Mouse (Mus musculus): ENCODE measurements around the gene Rab11fip4. TPM values are rescaled to one million over a fixed set of nuclear protein-coding genes. Genes with fewer than 3 reads are reported as not detected.
A peak's percentile ranks its signal among the peaks of the same experiment; 100 is the strongest.

The Rab11fip4 gene
- total and polyA plus RNA-seq, 2 experiments from 2014 or later, result not detected

DNA sequence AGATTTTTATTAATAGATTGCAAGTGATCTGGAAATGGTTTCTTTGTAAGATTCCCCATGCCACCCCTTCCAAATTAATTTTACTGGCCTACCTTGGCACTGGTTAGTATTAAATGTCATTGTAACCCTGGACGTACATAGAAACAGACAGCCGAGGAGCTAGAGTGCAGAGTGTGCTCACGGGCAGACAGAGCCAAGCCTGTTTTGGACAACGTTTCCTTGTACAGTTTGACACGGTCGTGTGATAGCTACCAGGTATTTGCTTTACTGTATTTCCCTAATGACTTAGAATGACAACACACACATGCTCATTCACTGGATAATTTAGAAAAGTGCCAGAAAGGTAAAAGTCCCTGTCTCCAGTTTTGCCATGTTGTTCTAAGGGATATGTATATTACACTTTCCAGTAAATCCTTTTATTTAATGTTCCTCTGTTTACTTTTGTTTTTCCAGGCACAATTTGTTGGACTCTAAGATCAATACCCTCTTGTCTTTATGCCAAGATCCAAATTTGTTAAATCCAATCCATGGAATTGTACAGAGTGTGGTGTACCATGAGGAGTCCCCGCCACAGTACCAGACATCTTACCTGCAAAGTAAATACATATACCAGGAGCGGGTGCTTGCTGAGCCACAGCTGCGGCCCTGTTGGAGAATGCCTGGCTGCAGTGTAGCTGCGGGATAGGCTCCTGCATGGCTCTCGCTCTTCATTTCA lies 22.7 kb upstream of the Rab11fip4 start:
- Histone ChIP-seq H3K4me1 (ENCODE audit: control insufficient read depth, insufficient read depth) (no peaks in the 10 kb centered on the region), H3K27ac (ENCODE audit: low read depth) (no peak overlapping the region), H3K4me2 (ENCODE audit: low read depth, low read length) (no peak overlapping the region), H3K9ac (replicated peaks; ENCODE audit: low read depth, low read length) (no peak overlapping the region), H3K4me3 (ENCODE audit: low read depth, low read length) (no peak overlapping the region), H3K36me3 (replicated peaks; ENCODE audit: control insufficient read depth, insufficient read depth, low read length) (peaks cover 65% of the 10 kb centered on the region), H3K9me3 (replicated peaks; ENCODE audit: control insufficient read depth, low read length) (no peaks in the 10 kb centered on the region), H3K27me3 (ENCODE audit: control insufficient read depth, insufficient read depth, low read length) (no peaks in the 10 kb centered on the region)
- DNase-seq (ENCODE audit: low spot score) (no peak), ATAC-seq (ENCODE audit: insufficient read depth, low read depth) (no peak)
- WGBS, result 79% methylated on average over 11 of the region's 11 CpGs
- no peak for TF ChIP-seq CTCF (IDR thresholded peaks at IDR 0.05; ENCODE audit: low read depth)
- no peak for TF ChIP-seq EP300 (IDR thresholded peaks at IDR 0.05; ENCODE audit: low read depth)

- 84% methylated on average over 2 of the region's 2 CpGs for WGBS
- Histone ChIP-seq H3K36me3 (replicated peaks; ENCODE audit: control insufficient read depth, insufficient read depth, low read length) (peaks cover 62% of the 10 kb centered on the region), H3K4me2 (ENCODE audit: low read depth, low read length) (no peak overlapping the region), H3K4me3 (ENCODE audit: low read depth, low read length) (no peak overlapping the region), H3K9me3 (replicated peaks; ENCODE audit: control insufficient read depth, low read length) (no peaks in the 10 kb centered on the region), H3K9ac (replicated peaks; ENCODE audit: low read depth, low read length) (no peak overlapping the region), H3K4me1 (ENCODE audit: control insufficient read depth, insufficient read depth) (no peaks in the 10 kb centered on the region), H3K27ac (ENCODE audit: low read depth) (no peak overlapping the region), H3K27me3 (ENCODE audit: control insufficient read depth, insufficient read depth, low read length) (no peaks in the 10 kb centered on the region)
- TF ChIP-seq CTCF (IDR thresholded peaks at IDR 0.05; ENCODE audit: low read depth), result no peak
- TF ChIP-seq EP300 (IDR thresholded peaks at IDR 0.05; ENCODE audit: low read depth), result no peak
- DNase-seq (ENCODE audit: low spot score) (no peak), ATAC-seq (ENCODE audit: insufficient read depth, low read depth) (no peak)
Measured at GRCm38 (mm10) chr11:79570319-79570718, 20.7 kb upstream of the Rab11fip4 start.

DNA sequence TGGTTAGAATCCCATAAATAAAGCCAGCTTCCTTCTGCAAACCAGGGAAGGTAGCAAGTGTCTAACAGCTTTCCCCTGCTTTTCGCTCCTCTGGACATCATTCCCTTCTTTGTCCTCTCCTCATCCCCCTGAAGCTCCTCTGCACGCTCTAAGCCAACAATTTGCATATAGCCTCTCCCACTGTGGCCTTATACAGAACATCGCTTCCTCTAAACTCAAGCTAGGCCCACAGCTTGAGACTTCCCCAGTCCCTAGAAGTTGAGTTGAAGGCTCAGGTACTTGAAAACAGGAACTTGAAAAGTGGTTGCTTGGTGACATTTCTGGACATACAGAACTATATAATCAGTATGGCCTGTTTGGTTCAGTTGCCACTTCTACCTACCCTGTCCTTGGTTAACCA lies 17.2 kb upstream of the Rab11fip4 start:
- Histone ChIP-seq H3K9me3 (replicated peaks; ENCODE audit: control insufficient read depth, low read length) (no peaks in the 10 kb centered on the region), H3K4me1 (ENCODE audit: control insufficient read depth, insufficient read depth) (no peaks in the 10 kb centered on the region), H3K27me3 (ENCODE audit: control insufficient read depth, insufficient read depth, low read length) (no peaks in the 10 kb centered on the region), H3K36me3 (replicated peaks; ENCODE audit: control insufficient read depth, insufficient read depth, low read length) (peaks cover 44% of the 10 kb centered on the region), H3K4me2 (ENCODE audit: low read depth, low read length) (no peak overlapping the region), H3K9ac (replicated peaks; ENCODE audit: low read depth, low read length) (no peak overlapping the region), H3K4me3 (ENCODE audit: low read depth, low read length) (no peak overlapping the region), H3K27ac (ENCODE audit: low read depth) (no peak overlapping the region)
- WGBS, result 85% methylated on average over 3 of the region's 3 CpGs
- DNase-seq (ENCODE audit: low spot score), result no peak
- TF ChIP-seq EP300 (IDR thresholded peaks at IDR 0.05; ENCODE audit: low read depth) (no peak), CTCF (IDR thresholded peaks at IDR 0.05; ENCODE audit: low read depth) (no peak)
- no peak for ATAC-seq (ENCODE audit: insufficient read depth, low read depth)

DNA sequence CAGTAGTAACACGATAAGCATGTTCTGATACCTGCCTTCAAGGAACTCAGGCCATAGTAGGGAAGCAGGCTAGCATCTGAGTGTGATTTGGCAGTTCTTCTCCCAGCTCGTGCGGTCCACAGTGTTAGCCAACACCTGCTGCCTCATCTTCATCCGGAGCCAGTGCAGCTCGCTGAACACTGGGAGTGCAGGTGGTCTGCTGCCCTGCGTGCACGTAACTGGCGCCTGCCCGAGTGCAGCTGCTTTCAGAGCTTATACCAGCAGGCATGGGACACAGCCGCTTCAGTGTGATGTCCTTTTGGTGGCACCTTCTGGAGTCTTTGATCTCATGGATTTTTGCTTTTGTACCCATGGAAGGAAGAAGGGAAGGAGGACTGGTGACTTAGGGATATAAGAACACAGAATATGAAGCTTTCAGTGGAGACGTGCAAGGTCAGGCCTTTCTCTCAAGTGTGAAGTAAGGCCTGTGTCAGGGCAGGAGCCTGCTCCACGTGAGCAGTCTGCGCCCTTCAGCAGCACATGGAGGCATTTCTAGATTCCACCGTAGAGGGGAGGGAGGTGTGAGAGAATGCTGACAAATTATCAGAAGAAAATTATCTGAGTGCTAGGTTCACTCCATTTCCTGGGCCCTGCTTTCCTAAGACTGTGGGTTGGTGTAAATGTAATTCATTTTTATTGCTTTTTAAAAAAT lies 15.5 kb upstream of the Rab11fip4 start:
- Histone ChIP-seq H3K27ac (ENCODE audit: low read depth) (no peak overlapping the region), H3K4me2 (ENCODE audit: low read depth, low read length) (no peak overlapping the region), H3K9me3 (replicated peaks; ENCODE audit: control insufficient read depth, low read length) (no peaks in the 10 kb centered on the region), H3K4me1 (ENCODE audit: control insufficient read depth, insufficient read depth) (no peaks in the 10 kb centered on the region), H3K36me3 (replicated peaks; ENCODE audit: control insufficient read depth, insufficient read depth, low read length) (peaks cover 37% of the 10 kb centered on the region), H3K27me3 (ENCODE audit: control insufficient read depth, insufficient read depth, low read length) (no peaks in the 10 kb centered on the region), H3K9ac (replicated peaks; ENCODE audit: low read depth, low read length) (no peak overlapping the region), H3K4me3 (ENCODE audit: low read depth, low read length) (no peak overlapping the region)
- ATAC-seq (ENCODE audit: insufficient read depth, low read depth) (no peak; the same call in 1 of the 2 replicates), DNase-seq (ENCODE audit: low spot score) (no peak)
- TF ChIP-seq EP300 (IDR thresholded peaks at IDR 0.05; ENCODE audit: low read depth) (no peak), CTCF (IDR thresholded peaks at IDR 0.05; ENCODE audit: low read depth) (no peak)
- WGBS, result 60% methylated on average over 14 of the region's 14 CpGs

GRCm38 (mm10) chr11:79577741-79578140 lies 13.3 kb upstream of the Rab11fip4 start:
- no peak overlapping the region for H3K4me2 ChIP-seq (ENCODE audit: low read depth, low read length)
- H3K4me3 ChIP-seq (ENCODE audit: low read depth, low read length), result no peak overlapping the region
- TF ChIP-seq CTCF (IDR thresholded peaks at IDR 0.05; ENCODE audit: low read depth) (peak; percentile 76), EP300 (IDR thresholded peaks at IDR 0.05; ENCODE audit: low read depth) (no peak)
- ATAC-seq (ENCODE audit: insufficient read depth, low read depth) (peak; percentile 62; the same call in 1 of the 2 replicates), DNase-seq (ENCODE audit: low spot score) (peak; percentile 67)
- H3K27ac ChIP-seq (ENCODE audit: low read depth), result no peak overlapping the region
- H3K9ac ChIP-seq (replicated peaks; ENCODE audit: low read depth, low read length), result no peak overlapping the region
- no peaks in the 10 kb centered on the region for H3K4me1 ChIP-seq (ENCODE audit: control insufficient read depth, insufficient read depth)
- H3K9me3 ChIP-seq (replicated peaks; ENCODE audit: control insufficient read depth, low read length), result no peaks in the 10 kb centered on the region
- H3K36me3 ChIP-seq (replicated peaks; ENCODE audit: control insufficient read depth, insufficient read depth, low read length), result peaks cover 28% of the 10 kb centered on the region
- H3K27me3 ChIP-seq (ENCODE audit: control insufficient read depth, insufficient read depth, low read length), result no peaks in the 10 kb centered on the region
- 45% methylated on average over 5 of the region's 5 CpGs for WGBS
